Mouse (Mus musculus): Measurements from ENCODE around the gene 1810049J17Rik.

1810049J17Rik gene

DNA sequence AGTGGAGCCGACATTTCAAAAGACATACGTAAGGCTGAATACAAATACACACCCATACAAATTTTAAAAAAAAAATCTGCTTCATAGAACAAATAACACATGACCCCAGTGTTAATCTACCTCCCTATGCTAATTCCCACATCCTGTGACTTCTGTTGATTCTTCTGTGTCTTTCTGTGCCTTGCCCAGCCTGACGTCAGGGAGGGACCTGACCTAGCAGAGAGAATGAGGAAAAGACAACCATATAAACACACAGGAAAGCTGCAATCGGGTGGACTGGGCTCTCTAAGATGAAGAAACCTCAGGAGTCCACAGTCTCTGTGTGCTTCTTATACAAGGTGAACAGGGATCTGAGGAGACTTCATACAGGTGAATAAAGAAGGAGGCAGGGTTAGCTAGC lies 14.6 kb downstream of the 1810049J17Rik start:
- 56% methylated on average over 4 of the region's 4 CpGs for WGBS

DNA sequence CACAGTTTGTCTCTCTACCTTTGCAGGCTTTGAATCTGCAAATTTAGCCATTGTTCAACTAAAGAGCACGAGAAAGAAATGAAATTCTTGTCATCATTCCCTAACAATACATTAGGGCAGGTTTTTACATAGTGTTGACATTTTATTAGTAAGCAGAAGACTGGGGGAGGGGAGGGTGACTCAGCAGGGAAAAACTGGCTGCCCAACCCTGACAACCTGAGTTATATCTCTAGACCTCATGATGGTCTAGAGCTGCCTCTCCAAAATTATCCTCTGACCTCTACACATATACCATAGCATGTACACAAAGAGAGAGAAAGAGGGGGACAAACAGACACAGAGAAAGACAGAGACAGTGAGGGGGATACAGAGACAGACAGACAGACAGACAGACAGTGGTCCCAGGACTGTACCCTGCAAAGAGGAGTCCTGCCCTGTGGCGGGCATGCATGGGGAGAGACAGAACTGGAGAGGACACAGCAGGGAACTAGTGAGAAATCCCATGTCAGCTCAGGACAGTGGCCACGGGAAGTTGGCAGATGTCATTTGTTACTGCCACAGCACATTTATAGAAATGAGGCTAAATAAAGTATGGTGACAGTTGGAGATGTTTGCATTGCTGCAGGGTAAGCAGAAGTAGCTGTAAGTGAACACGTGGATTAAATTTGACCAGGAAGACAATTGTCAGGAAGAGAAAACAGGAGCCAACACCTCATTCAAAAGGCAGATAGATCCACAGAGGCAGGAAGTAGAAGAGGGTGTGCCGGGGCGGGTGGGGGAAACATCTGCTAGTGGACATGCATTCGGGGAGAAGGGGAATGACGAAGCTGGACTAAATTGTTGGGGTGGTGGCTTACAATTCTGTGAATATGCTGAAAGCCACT lies 15.3 kb downstream of the 1810049J17Rik start:
- WGBS: 40% methylated on average over 8 of the region's 8 CpGs

DNA sequence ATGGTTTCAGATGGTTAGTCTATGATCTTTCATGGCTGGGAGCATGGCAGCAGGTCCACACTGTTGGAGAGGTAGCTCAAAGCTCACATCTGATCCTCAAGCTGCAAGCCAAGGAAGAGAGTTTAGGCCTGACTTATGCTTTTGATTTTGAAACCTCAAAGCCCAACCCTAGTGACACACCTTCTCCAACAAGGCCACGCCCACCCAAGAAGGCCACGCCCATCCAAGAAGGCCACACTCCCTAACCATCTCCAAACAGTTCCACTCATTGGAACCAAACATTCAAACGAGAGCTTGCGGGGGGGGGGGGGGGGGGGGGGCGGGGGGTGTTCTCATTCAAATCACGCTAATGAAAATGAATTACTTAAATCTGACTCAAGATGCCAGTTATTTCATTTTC lies 19.9 kb downstream of the 1810049J17Rik start:
- 76% methylated on average over 6 of the region's 6 CpGs for WGBS

DNA sequence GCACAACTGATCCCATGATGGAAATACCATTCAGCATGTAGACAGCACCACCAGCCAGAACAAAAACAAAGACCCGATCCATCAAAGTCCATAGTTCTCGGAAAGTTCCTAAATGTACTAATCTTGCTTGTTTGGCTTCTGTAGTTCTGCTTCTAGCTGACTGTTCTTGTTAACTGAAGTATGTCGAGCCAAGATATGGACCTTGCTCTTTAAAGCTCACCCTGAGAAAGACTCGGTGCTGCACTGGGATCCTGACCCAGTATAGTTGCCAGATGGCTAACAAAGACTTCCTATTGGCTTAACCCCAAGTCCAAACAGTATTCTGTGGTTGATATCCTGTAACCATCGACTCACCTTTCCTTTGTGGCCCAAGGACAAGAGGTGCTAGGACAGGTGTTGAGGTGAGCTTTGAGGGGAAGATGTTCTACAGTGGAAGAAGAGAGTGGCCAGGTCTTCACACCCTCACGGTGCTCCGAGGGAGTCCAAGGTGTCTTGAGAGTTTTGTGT lies 23.4 kb downstream of the 1810049J17Rik start:
- WGBS: 76% methylated on average over 7 of the region's 7 CpGs

DNA sequence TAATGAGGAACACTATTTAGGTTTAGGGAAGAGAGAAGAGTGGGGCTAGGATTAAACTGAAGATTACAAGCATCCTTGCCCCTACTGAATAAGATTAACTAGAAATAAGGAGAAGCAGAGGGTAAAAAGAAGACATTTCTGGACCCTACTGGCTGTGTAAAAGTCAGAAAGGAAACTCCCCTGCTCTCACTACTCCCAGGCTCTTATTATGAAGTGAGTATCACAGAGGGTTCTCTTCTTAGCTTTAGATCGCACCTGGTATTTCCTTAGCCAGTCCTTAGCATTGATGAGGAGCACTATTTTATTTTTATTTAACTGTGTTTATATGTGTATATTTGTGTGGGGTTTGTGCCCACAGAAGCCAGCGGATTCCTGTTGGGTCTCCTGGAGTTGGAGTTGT lies 25.5 kb downstream of the 1810049J17Rik start:
- WGBS: 76% methylated on average over 2 of the region's 2 CpGs

DNA sequence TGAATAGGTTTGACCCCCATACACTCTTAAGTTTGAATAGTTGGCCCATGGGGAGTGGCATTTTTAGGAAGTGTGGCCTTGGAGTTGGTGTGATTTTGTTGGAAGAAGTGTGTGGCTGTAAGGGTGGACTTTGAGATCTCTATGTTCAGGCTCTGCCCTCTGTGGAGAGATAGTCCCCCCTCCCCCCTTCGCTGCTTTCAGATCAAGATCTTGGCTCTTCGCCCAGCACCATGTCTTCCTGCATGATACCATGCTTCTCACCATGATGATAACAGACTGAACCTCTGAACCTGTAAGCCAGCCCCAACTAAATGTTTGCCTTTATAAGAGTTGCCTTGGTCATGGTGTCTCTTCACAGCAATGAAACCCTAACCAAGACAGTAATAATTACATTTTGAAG lies 29.9 kb downstream of the 1810049J17Rik start:
- WGBS: 93% methylated on average over 2 of the region's 2 CpGs

DNA sequence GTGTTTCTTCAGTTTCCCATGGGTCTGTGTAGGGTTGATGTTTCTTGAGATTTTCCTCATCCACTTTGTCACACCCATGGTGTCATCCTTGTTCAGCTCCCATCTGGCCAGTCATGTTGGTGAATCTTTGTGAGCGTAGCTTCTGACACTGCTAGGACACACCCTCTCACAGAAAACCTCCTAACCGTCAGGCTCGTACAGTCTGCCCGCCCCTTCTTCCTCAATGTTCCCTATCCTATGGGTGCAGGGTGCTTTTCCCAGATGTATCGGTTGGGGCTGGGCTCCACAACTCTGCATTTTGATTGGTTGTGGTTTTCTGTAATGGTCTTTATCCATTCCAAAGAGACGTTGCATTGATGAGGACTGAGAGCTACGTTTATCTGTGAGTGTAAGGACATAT lies 31.4 kb downstream of the 1810049J17Rik start:
- WGBS: 94% methylated on average over 7 of the region's 7 CpGs

DNA sequence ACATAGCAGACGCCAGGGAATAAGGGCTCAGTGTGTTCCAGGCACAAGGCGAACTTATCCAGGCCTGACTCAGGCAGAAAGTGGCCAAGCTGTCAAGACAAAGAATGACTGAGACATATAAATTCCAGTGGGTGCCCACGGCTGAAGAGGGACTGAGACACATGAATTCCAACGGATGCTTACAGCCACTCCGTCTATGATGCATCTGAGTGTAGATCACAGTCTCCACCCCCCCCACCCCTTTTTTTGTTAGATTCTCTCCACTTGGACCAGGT lies 36.2 kb downstream of the 1810049J17Rik start:
- WGBS: 55% methylated on average over 5 of the region's 5 CpGs

DNA sequence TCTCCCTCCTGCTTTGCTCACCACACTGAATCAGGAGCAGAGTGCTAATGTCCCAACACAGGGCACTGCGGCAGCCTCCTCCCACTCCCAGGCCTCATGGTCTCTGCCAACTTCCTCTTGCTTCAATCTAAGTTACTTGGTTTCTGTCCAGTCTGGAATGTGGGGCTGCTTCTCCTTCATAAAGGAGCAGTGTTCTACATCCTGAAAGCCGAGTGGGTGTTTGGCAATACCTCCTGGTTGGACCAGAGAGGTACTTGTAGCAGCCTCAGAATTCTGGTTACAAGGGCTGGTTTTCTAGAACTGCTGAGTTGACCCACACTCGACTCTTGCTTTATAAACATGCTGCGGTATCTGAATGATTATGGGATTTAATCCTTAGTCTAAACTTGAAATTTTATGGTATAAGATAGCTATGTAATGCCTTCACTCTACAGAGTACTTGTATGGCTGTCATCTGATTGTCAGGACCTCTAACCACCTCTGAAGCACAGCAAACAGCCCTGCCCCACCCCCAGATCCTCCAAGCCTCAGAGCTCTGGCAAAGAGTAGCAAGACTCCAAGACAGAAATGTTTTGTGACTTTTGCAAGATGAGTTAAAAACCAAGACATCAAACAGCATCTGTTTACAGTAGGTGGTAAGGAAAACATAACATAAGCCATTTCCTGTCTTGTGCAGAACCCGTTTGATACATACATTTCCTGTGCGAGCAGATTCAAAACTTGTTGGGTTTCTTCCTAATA lies 36.7 kb downstream of the 1810049J17Rik start:
- WGBS: 43% methylated on average over 6 of the region's 6 CpGs

DNA sequence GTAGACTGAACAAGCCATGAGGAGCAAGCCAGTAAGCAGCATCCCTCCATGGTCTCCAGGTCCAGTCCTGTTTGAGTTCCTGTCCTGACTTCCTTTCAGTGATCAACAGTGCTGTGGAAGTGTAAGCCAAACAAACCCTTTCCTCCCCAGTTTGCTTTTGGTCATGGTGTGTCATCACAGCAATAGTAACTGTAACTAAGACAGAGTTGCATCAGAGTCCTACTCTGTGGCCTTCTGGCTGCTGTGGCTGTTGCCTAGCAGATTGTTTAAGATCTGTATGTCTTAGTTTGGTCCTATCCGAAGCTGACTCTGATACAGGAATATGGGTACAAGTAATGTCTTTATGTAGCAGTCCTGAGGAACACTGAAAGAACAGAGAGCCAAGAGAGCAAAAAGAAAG lies 41.9 kb downstream of the 1810049J17Rik start:
- whole genome bisulfite sequencing: 90% methylated on average over 1 of the region's 1 CpGs

DNA sequence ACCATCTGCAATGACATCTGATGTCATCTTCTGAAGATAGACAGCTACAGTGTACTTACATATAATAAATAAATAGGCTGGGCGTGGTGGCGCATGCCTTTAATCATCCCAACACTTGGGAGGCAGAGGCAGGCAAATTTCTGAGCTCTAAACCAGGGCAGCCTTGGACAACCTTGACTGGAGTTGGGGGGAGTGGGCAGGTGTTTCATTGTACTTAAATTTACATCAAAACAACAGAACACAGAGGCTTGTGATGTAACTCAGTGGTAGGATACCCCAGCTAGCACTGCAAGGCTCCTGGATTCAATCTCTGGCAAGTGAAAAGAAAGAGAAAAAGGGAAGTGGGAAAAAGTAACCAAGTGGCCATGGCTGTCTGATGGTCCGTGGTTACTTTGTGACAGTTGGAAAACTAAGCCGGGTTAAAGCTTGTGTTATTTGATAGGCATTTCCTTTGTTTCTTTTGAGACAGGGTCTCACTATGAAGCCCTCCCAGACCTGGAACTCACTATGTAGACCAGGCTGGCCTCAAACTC lies 46.5 kb downstream of the 1810049J17Rik start:
- WGBS: 78% methylated on average over 4 of the region's 4 CpGs

DNA sequence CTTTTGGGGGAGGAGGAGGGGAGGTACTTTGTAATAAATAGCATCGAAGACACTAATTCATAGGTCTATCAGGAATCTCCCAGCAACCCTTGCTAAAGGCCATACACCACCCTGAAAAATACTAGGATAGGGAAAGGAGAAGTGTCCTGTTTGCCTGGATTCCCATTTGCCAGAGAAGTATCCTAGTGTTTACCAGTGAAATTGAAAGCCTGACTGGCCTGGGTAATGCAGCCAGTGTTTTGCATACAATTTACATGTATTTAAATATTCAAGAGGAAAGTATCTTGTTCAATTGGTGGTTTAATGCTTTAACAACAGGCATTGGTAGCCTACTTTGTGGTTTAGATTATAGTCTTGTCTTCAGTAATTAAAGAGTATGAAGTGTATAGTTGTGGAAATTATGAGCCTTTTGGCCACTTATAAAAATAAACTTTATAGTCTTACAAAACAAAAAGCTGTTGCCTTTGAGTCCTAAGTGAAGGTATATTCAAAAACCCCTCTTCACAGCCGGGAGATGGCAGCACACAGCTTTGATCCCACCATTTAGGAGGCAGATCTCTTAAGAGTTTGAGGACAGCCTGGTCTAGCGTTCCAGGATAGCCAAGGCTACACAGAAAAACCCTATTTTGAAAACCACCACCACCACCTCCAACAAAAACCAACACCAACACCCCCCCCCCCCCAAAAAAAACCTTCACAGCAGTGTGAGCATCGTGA lies 47.5 kb downstream of the 1810049J17Rik start:
- 56% methylated on average over 4 of the region's 4 CpGs for WGBS

DNA sequence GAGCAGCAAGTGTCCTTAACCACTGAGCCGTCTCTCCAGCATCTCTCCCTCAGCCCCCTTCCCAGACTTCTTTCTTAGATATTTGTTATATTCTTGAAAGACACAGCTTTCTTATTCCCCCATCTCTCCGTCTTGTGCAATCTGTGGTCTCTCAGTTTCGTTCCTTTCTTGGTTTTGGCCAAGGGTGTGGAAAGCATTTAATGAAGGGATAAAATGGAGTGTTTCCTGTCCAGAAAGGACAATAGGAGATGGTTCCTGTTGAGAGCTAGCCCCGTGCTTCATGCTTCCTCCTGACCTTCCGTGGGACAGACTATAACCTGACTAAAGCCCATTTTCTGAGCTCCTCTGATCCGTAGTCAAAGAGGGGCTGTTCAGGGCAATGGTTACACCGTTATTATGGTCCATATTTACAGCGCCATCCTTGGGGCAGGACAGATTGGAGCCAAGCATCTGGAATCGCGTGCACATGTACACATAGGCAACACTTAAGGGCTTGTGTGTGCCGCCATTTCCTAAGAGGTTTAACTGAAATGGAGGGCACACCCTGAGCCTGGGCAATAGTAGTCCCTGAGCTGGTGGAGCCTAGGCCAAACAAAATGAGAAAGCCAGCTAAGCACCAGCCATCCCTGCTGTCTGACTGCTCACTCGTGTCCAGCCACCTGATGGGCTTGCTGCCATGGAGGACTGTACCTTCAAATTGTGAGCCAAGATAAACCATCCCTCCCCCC lies 48.2 kb downstream of the 1810049J17Rik start:
- WGBS: 74% methylated on average over 12 of the region's 12 CpGs

All from cerebral cortex, adult 2 months (tissue).